Mouse (Mus musculus) embryonic facial prominence, embryonic 11.5 days (tissue): ENCODE measurements around the gene Knl1. TPM values are rescaled to one million over a fixed set of nuclear protein-coding genes. Genes with fewer than 3 reads are reported as not detected.
A peak's percentile ranks its signal among the peaks of the same experiment; 100 is the strongest.

Experiments used
- ATAC-seq: fragments of 200-750 bp; cut with Nextera tagmentation; replicated peaks from 2 replicates; pipeline ENCODE4 v1.8.0; 2017; ENCODE audit warnings: low read depth; ENCODE audit not compliant: insufficient number of reproducible peaks, low FRiP score, low TSS enrichment
- DNase-seq: peaks from one replicate; pipeline ENCODE4 v3.0.0-alpha.2; 2015; ENCODE audit warnings: low spot score
- H3K27ac ChIP-seq: fragments of 300-500 bp; sonication (generic); replicated peaks from 2 replicates; pipeline ENCODE4 v1.5.1; 2014; ENCODE audit warnings: mild to moderate bottlenecking, low read depth, low read length, control low read depth
- H3K27me3 ChIP-seq: fragments of 300-500 bp; sonication (generic); 2 replicates; pipeline ENCODE4 v1.6.1; 2014; ENCODE audit warnings: mild to moderate bottlenecking, low read length, moderate library complexity, mixed read lengths; ENCODE audit not compliant: control insufficient read depth, insufficient read depth
- H3K36me3 ChIP-seq: fragments of 300-500 bp; sonication (generic); replicated peaks from 2 replicates; pipeline ENCODE4 v1.6.1; 2014; ENCODE audit warnings: low read depth, mild to moderate bottlenecking, low read length, moderate library complexity, mixed read lengths; ENCODE audit not compliant: control insufficient read depth, insufficient read depth
- H3K4me1 ChIP-seq: fragments of 300-500 bp; sonication (generic); 2 replicates; pipeline ENCODE4 v1.6.1; 2014; ENCODE audit warnings: low read length, mixed read lengths; ENCODE audit not compliant: control insufficient read depth, insufficient read depth
- H3K4me2 ChIP-seq: fragments of 300-500 bp; sonication (generic); 2 replicates; pipeline ENCODE4 v1.6.1; 2014; ENCODE audit warnings: low read depth, mild to moderate bottlenecking, control low read depth, low read length, moderate library complexity
- H3K4me3 ChIP-seq: fragments of 300-500 bp; sonication (generic); 2 replicates; pipeline ENCODE4 v1.5.1; 2014; ENCODE audit warnings: low read depth, low read length, control low read depth
- H3K9ac ChIP-seq: fragments of 300-500 bp; sonication (generic); replicated peaks from 2 replicates; pipeline ENCODE4 v1.6.1; 2014; ENCODE audit warnings: mild to moderate bottlenecking, control low read depth, low read length
- H3K9me3 ChIP-seq: fragments of 300-500 bp; sonication (generic); replicated peaks from 2 replicates; pipeline ENCODE4 v1.6.1; 2016; ENCODE audit warnings: mild to moderate bottlenecking, low read length, inconsistent platforms, mixed read lengths; ENCODE audit not compliant: control insufficient read depth
- WGBS: fragments of 180-500 bp; shearing (Covaris S2); extraction: QIAGEN DNeasy Blood & Tissue Kit; methylation state at CpG from one replicate; pipeline ENCODE4 v1.1.7; 2014; 5-methylcytosine and 5-hydroxymethylcytosine counted together
- polyA plus RNA-seq: library from polyadenylated mRNA; unstranded; fragments of >200 nt; fragmentation: Nextera tagmentation; extraction: Ambion mirVana; gene quantifications from 2 replicates; pipeline ENCODE4 v1.2.1, GENCODE M21; 2014

Gene Knl1
- polyA plus RNA-seq, 1 experiment from 2014 or later = 40.8 TPM

GRCm38 (mm10) chr2:119111060-119111459 lies 64.1 kb downstream of the Knl1 start:
- DNase-seq = no peak
- no peak for ATAC-seq
- H3K36me3 ChIP-seq = no peaks in the 10 kb centered on the region
- H3K4me3 ChIP-seq = no peak overlapping the region
- no peaks in the 10 kb centered on the region for H3K4me1 ChIP-seq
- no peaks in the 10 kb centered on the region for H3K9me3 ChIP-seq
- 87% methylated on average over 3 of the region's 3 CpGs for WGBS
- no peak overlapping the region for H3K27ac ChIP-seq
- no peaks in the 10 kb centered on the region for H3K27me3 ChIP-seq
- H3K4me2 ChIP-seq = no peak overlapping the region
- no peak overlapping the region for H3K9ac ChIP-seq

- ATAC-seq (peak; percentile 88), DNase-seq (peak; percentile 92)
- Histone ChIP-seq H3K4me2 (peak within 1 kb of the TSS; percentile 92), H3K27ac (peak within 1 kb of the TSS; percentile 86), H3K36me3 (no peaks in the 10 kb centered on the region), H3K27me3 (no peaks in the 10 kb centered on the region), H3K4me3 (peak within 1 kb of the TSS; percentile 78), H3K9ac (peak within 1 kb of the TSS; percentile 87), H3K4me1 (no peaks in the 10 kb centered on the region), H3K9me3 (no peaks in the 10 kb centered on the region)
- under 1% methylated on average over 51 of the region's 51 CpGs for WGBS
Measured at GRCm38 (mm10) chr2:119112438-119113112, 65.7 kb downstream of the Knl1 start, which contains the start of gene Rad51. Gene Rad51 (plus strand): TSS chr2:119112793.

- 14% methylated on average over 20 of the region's 20 CpGs for WGBS
- Histone ChIP-seq H3K27ac (0 out of 2 replicates have a peak overlapping the region, but pooled peaks have one; percentile 86), H3K4me1 (no peaks in the 10 kb centered on the region), H3K9me3 (no peaks in the 10 kb centered on the region), H3K4me3 (peak overlapping the region; percentile 78), H3K27me3 (no peaks in the 10 kb centered on the region), H3K4me2 (peak overlapping the region; percentile 92), H3K9ac (peak overlapping the region; percentile 87), H3K36me3 (no peaks in the 10 kb centered on the region)
- ATAC-seq (peak; percentile 2; the same call in 1 of the 2 replicates), DNase-seq (peak; percentile 23)
Measured at GRCm38 (mm10) chr2:119113121-119113925, 66.4 kb downstream of the Knl1 start.

- Histone ChIP-seq H3K4me3 (no peak overlapping the region), H3K36me3 (no peaks in the 10 kb centered on the region; the same call in none of the 2 replicates), H3K27ac (no peak overlapping the region), H3K4me2 (no peak overlapping the region), H3K27me3 (no peaks in the 10 kb centered on the region), H3K9ac (no peak overlapping the region), H3K4me1 (no peaks in the 10 kb centered on the region), H3K9me3 (no peaks in the 10 kb centered on the region)
- DNase-seq = no peak
- no peak for ATAC-seq
- 89% methylated on average over 5 of the region's 5 CpGs for WGBS
Measured at GRCm38 (mm10) chr2:119136346-119136898, 89.5 kb downstream of the Knl1 start.

GRCm38 (mm10) chr2:119145199-119145598 lies 98.3 kb downstream of the Knl1 start:
- Histone ChIP-seq H3K4me2 (no peak overlapping the region), H3K4me1 (no peaks in the 10 kb centered on the region), H3K9ac (no peak overlapping the region), H3K36me3 (peaks cover 10% of the 10 kb centered on the region), H3K27me3 (no peaks in the 10 kb centered on the region), H3K27ac (no peak overlapping the region), H3K4me3 (no peak overlapping the region), H3K9me3 (no peaks in the 10 kb centered on the region)
- no peak for ATAC-seq
- no peak for DNase-seq
- 89% methylated on average over 2 of the region's 2 CpGs for WGBS

- no peaks in the 10 kb centered on the region for H3K27me3 ChIP-seq
Measured at GRCm38 (mm10) chr2:119146435-119146834, 99.5 kb downstream of the Knl1 start.

GRCm38 (mm10) chr2:119147160-119147678 lies 100.3 kb downstream of the Knl1 start:
- no peak overlapping the region for H3K27ac ChIP-seq
- no peak overlapping the region for H3K4me2 ChIP-seq
- ATAC-seq (no peak), DNase-seq (no peak)
- no peak overlapping the region for H3K4me3 ChIP-seq
- no peaks in the 10 kb centered on the region for H3K27me3 ChIP-seq
- H3K36me3 ChIP-seq = peaks cover 10% of the 10 kb centered on the region
- 87% methylated on average over 22 of the region's 22 CpGs for WGBS
- H3K4me1 ChIP-seq = no peaks in the 10 kb centered on the region
- no peaks in the 10 kb centered on the region for H3K9me3 ChIP-seq
- H3K9ac ChIP-seq = no peak overlapping the region

More at GRCm38 (mm10) chr2:119146435-119146834, 99.5 kb downstream of the Knl1 start:
- Histone ChIP-seq H3K4me3 (no peak overlapping the region), H3K4me2 (no peak overlapping the region), H3K9me3 (no peaks in the 10 kb centered on the region), H3K36me3 (peaks cover 10% of the 10 kb centered on the region), H3K4me1 (no peaks in the 10 kb centered on the region), H3K9ac (no peak overlapping the region), H3K27ac (no peak overlapping the region)
- no peak for ATAC-seq
- WGBS = 86% methylated on average over 6 of the region's 6 CpGs
- DNase-seq = no peak
